Mouse (Mus musculus) limb, embryonic 11.5 days (tissue): ENCODE data around the gene Hoxc12. TPM values are rescaled to one million over a fixed set of nuclear protein-coding genes. Genes with fewer than 3 reads are reported as not detected.

Experiments
- ATAC-seq: fragments of 200-750 bp; cut with Nextera tagmentation; 2 replicates; pipeline ENCODE4 v1.8.0; 2017; ENCODE audit warnings: low read depth; ENCODE audit not compliant: insufficient number of reproducible peaks, low FRiP score, low TSS enrichment
- DNase-seq: peaks from one replicate; pipeline ENCODE4 v3.0.0-alpha.2; 2015; ENCODE audit warnings: low spot score
- H3K27ac ChIP-seq: fragments of 300-500 bp; sonication (generic); replicated peaks from 2 replicates; pipeline ENCODE4 v1.5.1; 2014; ENCODE audit warnings: low read depth, mild to moderate bottlenecking, low read length
- H3K27me3 ChIP-seq: fragments of 300-500 bp; sonication (generic); 2 replicates; pipeline ENCODE4 v1.6.1; 2014; ENCODE audit warnings: mild to moderate bottlenecking, low read length, mixed read lengths; ENCODE audit not compliant: control insufficient read depth, insufficient read depth
- H3K36me3 ChIP-seq: fragments of 300-500 bp; sonication (generic); 2 replicates; pipeline ENCODE4 v1.6.1; 2014; ENCODE audit warnings: mild to moderate bottlenecking, low read length, moderate library complexity, mixed read lengths; ENCODE audit not compliant: control insufficient read depth, insufficient read depth
- H3K4me1 ChIP-seq: fragments of 300-500 bp; sonication (generic); 2 replicates; pipeline ENCODE4 v1.6.1; 2014; ENCODE audit warnings: low read length, mixed read lengths; ENCODE audit not compliant: control insufficient read depth, insufficient read depth
- H3K4me2 ChIP-seq: fragments of 300-500 bp; sonication (generic); 2 replicates; pipeline ENCODE4 v1.6.1; 2014; ENCODE audit warnings: low read depth, mild to moderate bottlenecking, moderate library complexity; ENCODE audit not compliant: severe bottlenecking
- H3K4me3 ChIP-seq: fragments of 300-500 bp; sonication (generic); 2 replicates; pipeline ENCODE4 v1.5.1; 2014; ENCODE audit warnings: low read depth, low read length
- H3K9ac ChIP-seq: fragments of 300-500 bp; sonication (generic); 2 replicates; pipeline ENCODE4 v1.6.1; 2014; ENCODE audit warnings: mild to moderate bottlenecking, low read length
- H3K9me3 ChIP-seq: fragments of 300-500 bp; sonication (generic); 2 replicates; pipeline ENCODE4 v1.6.1; 2016; ENCODE audit warnings: low read length; ENCODE audit not compliant: control insufficient read depth
- WGBS: fragments of 180-500 bp; shearing (Covaris S2); extraction: QIAGEN DNeasy Blood & Tissue Kit; methylation state at CpG from one replicate; pipeline ENCODE4 v1.1.7; 2014; 5-methylcytosine and 5-hydroxymethylcytosine counted together
- polyA plus RNA-seq: library from polyadenylated mRNA; unstranded; fragments of >200 nt; fragmentation: Nextera tagmentation; extraction: Ambion mirVana; gene quantifications from 2 replicates; pipeline ENCODE4 v1.2.1, GENCODE M21; 2014

Gene Hoxc12
- polyA plus RNA-seq, 1 experiment from 2014 or later: 0.96 TPM

DNA sequence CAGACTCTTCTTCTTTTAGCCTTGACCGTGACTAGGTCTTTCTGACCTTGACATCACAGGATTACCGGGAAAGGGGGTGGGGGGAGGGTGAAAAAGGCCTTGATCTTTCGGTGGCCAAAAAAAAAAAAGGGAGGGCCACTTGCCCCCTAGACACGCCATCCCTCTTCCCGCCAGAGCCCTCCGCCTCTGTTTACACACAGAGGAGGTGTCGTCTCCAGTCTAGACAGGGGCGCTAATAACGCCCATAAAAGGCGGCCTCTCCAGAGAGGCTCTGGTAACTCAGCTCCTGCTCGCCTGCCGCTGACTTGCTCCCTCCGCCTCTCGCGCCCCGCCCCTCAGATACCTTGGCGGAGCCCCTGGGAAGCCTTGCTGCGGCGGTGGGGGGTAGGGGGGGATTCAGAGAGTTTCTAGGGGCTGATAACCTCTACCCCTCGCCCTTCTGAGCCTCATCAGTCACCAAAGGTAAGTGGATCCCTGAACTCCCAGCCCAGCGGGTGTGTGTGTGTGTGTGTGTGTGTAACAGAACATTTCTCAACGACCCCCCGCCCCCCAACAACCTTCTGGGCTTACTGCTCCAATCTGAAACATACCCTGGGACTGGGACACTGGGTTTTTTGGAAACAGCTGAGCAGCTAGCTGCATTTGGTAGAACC, 4.7 kb upstream of the Hoxc12 start:
- Histone ChIP-seq H3K4me2 (no peak overlapping the region), H3K4me3 (no peak overlapping the region), H3K36me3 (no peaks in the 10 kb centered on the region), H3K4me1 (no peaks in the 10 kb centered on the region), H3K27ac (no peak overlapping the region), H3K27me3 (peaks cover 100% of the 10 kb centered on the region), H3K9me3 (no peaks in the 10 kb centered on the region), H3K9ac (no peak overlapping the region)
- 1% methylated on average over 23 of the region's 23 CpGs for WGBS
- ATAC-seq (no peak; the same call in 1 of the 2 replicates), DNase-seq (peak; percentile 68)

DNA sequence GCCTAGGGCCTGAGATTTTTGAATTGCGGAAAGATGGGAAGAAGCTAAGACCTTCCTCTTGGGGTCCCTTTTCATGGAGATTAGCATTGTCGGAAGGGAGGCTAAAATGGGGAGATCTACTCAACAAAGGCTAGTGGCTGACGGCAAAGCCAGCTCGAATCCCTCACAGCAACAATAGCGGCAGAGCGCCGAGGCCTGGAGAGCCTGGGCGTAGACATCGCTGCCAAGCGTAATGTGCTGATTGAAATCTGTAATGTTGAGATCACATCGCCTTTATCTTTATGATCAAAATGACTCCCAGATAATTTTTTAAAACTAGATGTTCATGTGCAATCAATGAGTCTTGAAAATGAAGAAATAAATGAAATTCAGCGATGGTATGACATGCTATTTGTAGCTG, 2.1 kb upstream of the Hoxc12 start:
- no peak overlapping the region for H3K4me3 ChIP-seq
- peak; percentile 59 for DNase-seq
- 2% methylated on average over 12 of the region's 12 CpGs for WGBS

DNA sequence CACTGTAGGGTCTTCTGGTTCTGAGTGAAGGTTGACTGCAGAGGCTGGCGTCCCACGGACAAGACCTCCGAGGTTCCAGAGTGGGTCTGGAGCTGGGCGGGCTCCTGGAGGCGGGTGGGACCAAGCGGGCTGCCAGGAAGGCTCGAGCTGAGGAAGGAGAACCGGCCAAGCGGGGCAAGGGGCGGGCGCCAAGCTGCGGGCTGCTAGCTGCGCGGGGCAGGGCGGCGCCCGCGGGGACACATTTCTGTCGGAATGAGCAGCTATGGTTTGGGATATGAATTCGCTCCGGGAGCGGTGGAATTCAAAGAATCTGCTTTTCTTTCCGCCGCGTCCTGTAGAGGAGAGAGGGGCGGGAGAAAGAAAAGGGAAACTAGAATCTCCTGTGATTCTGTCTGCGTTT, 1.7 kb upstream of the Hoxc12 start:
- Histone ChIP-seq H3K9me3 (no peaks in the 10 kb centered on the region), H3K27me3 (peaks cover 100% of the 10 kb centered on the region), H3K4me3 (no peak overlapping the region), H3K27ac (no peak overlapping the region), H3K9ac (no peak overlapping the region), H3K4me2 (no peak overlapping the region), H3K36me3 (no peaks in the 10 kb centered on the region), H3K4me1 (peaks cover 8% of the 10 kb centered on the region; the same call in 1 of the 2 replicates)
- 0% methylated on average over 27 of the region's 27 CpGs for WGBS
- no peak for ATAC-seq
- DNase-seq: peak; percentile 75

More for the DNA sequence above, 2.1 kb upstream of the Hoxc12 start:
- Histone ChIP-seq H3K9ac (no peak overlapping the region), H3K27me3 (peaks cover 100% of the 10 kb centered on the region), H3K4me1 (peaks cover 4% of the 10 kb centered on the region; the same call in 1 of the 2 replicates), H3K27ac (no peak overlapping the region), H3K9me3 (no peaks in the 10 kb centered on the region), H3K4me2 (no peak overlapping the region), H3K36me3 (no peaks in the 10 kb centered on the region)
- ATAC-seq: no peak

DNA sequence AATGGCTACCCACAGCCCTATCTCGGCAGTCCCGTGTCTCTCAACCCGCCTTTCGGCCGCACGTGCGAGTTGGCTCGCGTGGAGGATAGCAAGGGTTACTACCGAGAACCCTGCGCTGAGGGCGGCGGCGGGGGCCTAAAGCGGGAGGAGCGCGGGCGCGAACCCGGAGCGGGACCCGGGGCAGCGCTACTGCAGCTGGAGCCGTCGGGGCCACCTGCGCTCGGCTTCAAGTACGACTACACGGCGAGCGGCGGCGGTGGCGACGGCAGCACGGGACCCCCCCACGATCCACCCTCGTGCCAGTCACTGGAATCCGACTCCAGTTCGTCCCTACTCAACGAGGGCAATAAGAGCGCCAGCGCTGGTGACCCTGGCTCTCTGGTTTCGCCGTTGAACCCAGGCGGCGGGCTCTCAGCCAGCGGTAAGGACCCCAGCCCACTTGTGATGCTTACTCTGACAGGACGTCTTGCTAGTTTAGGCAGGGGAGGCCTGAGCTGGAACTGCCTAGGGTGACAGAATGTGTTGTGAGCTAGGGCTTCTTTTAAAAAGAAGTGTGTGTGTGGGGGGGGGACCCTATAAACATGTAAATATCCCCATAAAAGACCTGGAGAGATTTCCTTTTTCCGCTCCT, 594 bp downstream of the Hoxc12 start:
- Histone ChIP-seq H3K36me3 (no peaks in the 10 kb centered on the region), H3K4me3 (peak overlapping the region; percentile 4), H3K27me3 (peaks cover 98% of the 10 kb centered on the region), H3K9ac (no peak overlapping the region), H3K4me2 (peak overlapping the region; percentile 22), H3K9me3 (no peaks in the 10 kb centered on the region), H3K27ac (no peak overlapping the region), H3K4me1 (peaks cover 10% of the 10 kb centered on the region; the same call in 1 of the 2 replicates)
- WGBS: under 1% methylated on average over 50 of the region's 50 CpGs
- DNase-seq (peak; percentile 69), ATAC-seq (no peak)

DNA sequence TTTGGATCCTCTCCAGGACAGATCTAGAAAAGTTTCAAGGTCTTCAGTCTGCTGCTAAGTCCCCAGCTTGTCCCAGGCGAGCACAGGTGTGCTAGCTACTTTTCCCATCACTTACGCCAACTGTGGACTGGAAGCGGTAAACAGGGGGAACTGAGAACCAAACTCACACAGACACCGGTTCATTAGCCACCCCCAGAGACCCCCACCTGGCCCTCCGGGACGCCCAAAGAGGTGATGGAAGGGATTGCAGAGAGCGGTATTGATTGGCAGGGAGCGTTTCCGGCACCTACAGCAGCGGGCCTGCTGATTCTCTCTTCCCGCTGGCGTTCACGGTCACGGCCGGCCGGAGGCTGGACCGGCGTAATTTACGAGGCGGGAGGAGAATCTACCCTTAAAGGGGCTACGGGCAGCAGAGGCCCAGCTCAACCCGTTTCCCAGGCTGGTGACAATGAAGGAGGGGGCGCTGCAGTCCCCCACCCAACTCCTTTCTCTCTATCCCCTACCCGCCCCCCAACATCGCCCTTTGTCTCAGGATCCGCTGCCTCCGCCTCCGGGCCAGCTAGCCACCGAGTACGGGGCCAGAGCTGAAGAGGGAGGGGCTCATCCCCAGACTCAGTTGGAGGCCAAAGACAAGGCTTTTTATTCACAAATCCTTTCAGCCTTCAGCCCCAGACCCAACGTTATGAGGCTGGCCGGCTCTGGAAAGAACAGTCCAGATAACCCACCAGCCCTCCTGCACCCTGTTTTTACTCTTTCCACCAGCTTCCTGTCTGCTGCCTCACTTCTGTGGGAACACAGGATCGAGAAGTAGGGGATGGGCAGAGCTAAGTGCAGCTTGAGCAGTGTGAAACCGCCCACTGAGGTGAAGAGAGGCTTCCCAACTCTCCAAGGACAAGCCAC, 2.9 kb downstream of the Hoxc12 start:
- no peak for DNase-seq
- under 1% methylated on average over 34 of the region's 34 CpGs for WGBS
- Histone ChIP-seq H3K4me1 (peaks cover 10% of the 10 kb centered on the region), H3K27me3 (peaks cover 88% of the 10 kb centered on the region), H3K9ac (peak overlapping the region; percentile 47; the same call in 1 of the 2 replicates), H3K27ac (0 out of 2 replicates have a peak overlapping the region, but pooled peaks have one; percentile 30), H3K4me2 (peak overlapping the region; percentile 45), H3K4me3 (no peak overlapping the region; the same call in 1 of the 2 replicates), H3K36me3 (no peaks in the 10 kb centered on the region), H3K9me3 (no peaks in the 10 kb centered on the region)
- no peak for ATAC-seq

DNA sequence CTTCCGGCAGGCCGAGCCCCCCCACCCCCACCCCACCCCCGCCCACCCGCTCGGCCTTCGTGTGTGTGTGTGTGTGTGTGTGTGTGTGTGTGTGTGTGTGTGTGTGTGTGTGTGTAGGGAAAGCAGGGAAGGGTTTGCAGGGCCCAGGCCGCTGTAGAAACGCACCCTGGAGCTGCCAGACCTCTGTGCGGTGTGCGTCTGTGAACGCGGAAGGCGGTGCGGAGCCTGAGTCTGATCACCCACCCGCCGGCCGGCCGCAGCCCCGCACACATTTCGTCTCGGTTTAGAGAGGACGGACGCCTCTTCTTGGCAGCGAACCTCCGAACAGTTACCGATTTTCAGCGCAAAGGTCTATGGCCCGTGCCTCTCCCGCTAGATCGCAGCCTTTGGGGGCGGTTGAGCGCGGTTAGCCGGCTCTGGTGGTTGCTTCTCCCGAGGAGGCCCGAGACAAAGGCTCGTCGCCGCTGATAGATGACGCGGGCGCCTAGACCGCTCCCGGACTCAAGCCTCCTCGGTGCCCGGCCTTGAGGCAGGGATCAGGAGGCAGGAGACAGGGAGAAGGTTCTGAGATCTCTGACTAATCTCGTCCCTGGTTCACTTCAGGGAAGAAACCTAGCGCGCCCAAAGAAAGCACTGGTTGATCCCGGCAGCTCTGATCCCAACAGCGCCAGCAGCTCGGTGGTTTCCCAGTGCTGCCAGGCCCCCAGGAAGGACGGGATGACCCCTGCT, 6.3 kb downstream of the Hoxc12 start:
- peak overlapping the region; percentile 33 for H3K4me3 ChIP-seq
- H3K36me3 ChIP-seq: no peaks in the 10 kb centered on the region
- H3K27me3 ChIP-seq: peaks cover 78% of the 10 kb centered on the region
- DNase-seq (peak; percentile 74), ATAC-seq (no peak)
- under 1% methylated on average over 46 of the region's 53 CpGs for WGBS
- H3K4me1 ChIP-seq: peaks cover 10% of the 10 kb centered on the region
- H3K27ac ChIP-seq: no peak overlapping the region
- no peaks in the 10 kb centered on the region for H3K9me3 ChIP-seq
- peak overlapping the region; percentile 63 for H3K9ac ChIP-seq
- H3K4me2 ChIP-seq: peak overlapping the region; percentile 59

DNA sequence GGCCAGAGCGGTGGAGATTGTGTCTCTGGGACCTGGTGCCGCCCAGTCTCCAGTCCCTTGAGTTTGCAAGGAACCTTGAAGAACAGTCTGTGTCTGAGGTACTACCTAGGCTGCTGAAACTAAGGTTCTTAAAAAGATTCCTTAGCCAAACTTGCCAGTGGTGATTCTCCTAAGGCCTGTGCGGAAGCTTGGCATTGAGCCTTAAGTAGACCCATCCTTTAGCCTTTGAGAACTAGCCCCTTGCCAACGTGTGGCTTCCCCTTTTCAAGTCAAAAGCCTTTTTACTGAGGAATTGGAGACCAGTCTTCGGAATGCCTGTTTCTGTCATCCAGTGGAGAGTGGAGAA, 6.9 kb downstream of the Hoxc12 start:
- no peak for DNase-seq

More for the DNA sequence above, 6.9 kb downstream of the Hoxc12 start:
- Histone ChIP-seq H3K27ac (no peak overlapping the region), H3K9me3 (no peaks in the 10 kb centered on the region), H3K9ac (peak overlapping the region; percentile 63), H3K27me3 (peaks cover 77% of the 10 kb centered on the region), H3K4me3 (peak overlapping the region; percentile 33), H3K4me1 (peaks cover 10% of the 10 kb centered on the region), H3K4me2 (peak overlapping the region; percentile 59), H3K36me3 (no peaks in the 10 kb centered on the region)
- 6% methylated on average over 5 of the region's 5 CpGs for WGBS
- no peak for ATAC-seq
